In genomic region chr12:3309391-3310320, GRCm38 (mm10) we compare ENCODE assay signal across 8 mouse cellular contexts. TPM values are rescaled to one million over a fixed set of nuclear protein-coding genes. Genes with fewer than 3 reads are reported as not detected.
A peak's percentile ranks its signal among the peaks of the same experiment; 100 is the strongest.
DNase-seq lines count a peak whose midpoint lies in the region; ATAC-seq lines count a peak whose summit lies in the region.

TSS of gene Rab10 (minus strand) at chr12:3309969.

- WGBS in hindbrain, embryonic 15.5 days, result under 1% methylated on average over 101 of the region's 111 CpGs

- no peaks in the 10 kb centered on the region for H3K9me3 ChIP-seq in hindbrain, embryonic 15.5 days

- no peaks in the 10 kb centered on the region for H3K36me3 ChIP-seq in hindbrain, embryonic 15.5 days

- DNase-seq in T-cell, adult 2 months (ENCODE audit: low spot score), result peak; percentile 99
- peak; percentile 98 to 100 for DNase-seq in cerebellum, postnatal 36 days
- peak; percentile 99 for DNase-seq in frontal cortex, postnatal 36 days (ENCODE audit: low spot score in 2 of 2)
- DNase-seq in left cerebral cortex, adult 11 months (ENCODE audit: low spot score), result peak; percentile 98
- peak; percentile 99 for DNase-seq in lung, postnatal 4 days
- DNase-seq in retina, postnatal 7 days (ENCODE audit: low read depth, low spot score), result peak; percentile 99
- peak; percentile 99 for DNase-seq in urinary bladder, adult 2 months (ENCODE audit: low spot score)

- peak within 1 kb of the TSS; percentile 96 for H3K27ac ChIP-seq in hindbrain, embryonic 15.5 days (replicated peaks)

- peak within 1 kb of the TSS; percentile 66 for H3K9ac ChIP-seq in hindbrain, embryonic 15.5 days

- peaks cover 29% of the 10 kb centered on the region for H3K4me1 ChIP-seq in hindbrain, embryonic 15.5 days (replicated peaks)

- H3K4me3 ChIP-seq in hindbrain, embryonic 15.5 days, result peak within 1 kb of the TSS; percentile 59

- H3K4me2 ChIP-seq in hindbrain, embryonic 15.5 days, result peak within 1 kb of the TSS; percentile 88

- peak; percentile 98 for ATAC-seq in hindbrain, embryonic 15.5 days (ENCODE audit: low FRiP score, low read depth)

- no peaks in the 10 kb centered on the region for H3K27me3 ChIP-seq in hindbrain, embryonic 15.5 days

RNA-seq across cellular contexts. Expression of gene Rab10, which starts in this region (rescaled TPM):
- 154 and 161 TPM in 2 replicates for polyA plus RNA-seq in hindbrain, embryonic 15.5 days (2015; fragmentation: Nextera tagmentation; extraction: Ambion mirVana)
- polyA plus RNA-seq in urinary bladder, adult 2 months (2012; rRNA removed), result 122 and 124 TPM in 2 replicates

Comparison
In these comparisons a context has a peak if more than half of its experiments do, and no peak if none do; other contexts are left out.
1. Peak in every context shown above with its lines: DNase-seq, ATAC-seq, H3K4me3 ChIP-seq and H3K27ac ChIP-seq.